Mouse (Mus musculus) retina, embryonic 14.5 days (tissue): ENCODE data around the gene Kpna2.
A peak's percentile ranks its signal among the peaks of the same experiment; 100 is the strongest.
"Not testable (repeated sequence)": the region's sequence is repeated elsewhere in the genome, so short reads cannot be mapped to it uniquely, and the experiment has no call there.

ENCODE experiments used
- DNase-seq: peaks from one replicate; pipeline ENCODE4 v3.0.0-alpha.2; 2015; ENCODE audit warnings: low spot score

Gene Kpna2

GRCm38 (mm10) chr11:106999151-106999948, at the start of gene Kpna2:
Kpna2 (minus strand) TSS chr11:106999541.
- DNase-seq: peak; percentile 95

- DNase-seq: no peak
Observed at GRCm38 (mm10) chr11:107046766-107047620, 47.7 kb upstream of the Kpna2 start.

GRCm38 (mm10) chr11:107045546-107045945, 46.2 kb upstream of the Kpna2 start:
- no peak for DNase-seq

DNA sequence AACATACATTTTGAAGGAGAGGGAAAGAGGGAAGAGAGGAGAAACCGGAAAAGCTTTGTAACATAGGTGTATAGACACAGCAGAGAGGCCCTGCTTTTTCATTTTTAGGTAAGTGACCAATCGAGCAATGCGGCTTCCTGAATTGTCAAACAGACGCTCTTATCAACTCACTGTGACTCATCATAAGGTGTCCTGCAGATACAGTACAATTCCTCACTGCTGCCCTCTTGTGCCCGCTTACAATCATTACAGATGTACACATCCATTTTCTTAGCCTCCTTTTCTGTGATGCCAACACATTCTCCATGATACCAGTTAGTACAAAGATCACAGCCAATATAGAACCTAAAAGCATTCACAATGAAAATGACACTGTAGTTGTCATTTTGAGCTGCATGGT, 45.0 kb upstream of the Kpna2 start:
- peak; percentile 89 for DNase-seq

DNA sequence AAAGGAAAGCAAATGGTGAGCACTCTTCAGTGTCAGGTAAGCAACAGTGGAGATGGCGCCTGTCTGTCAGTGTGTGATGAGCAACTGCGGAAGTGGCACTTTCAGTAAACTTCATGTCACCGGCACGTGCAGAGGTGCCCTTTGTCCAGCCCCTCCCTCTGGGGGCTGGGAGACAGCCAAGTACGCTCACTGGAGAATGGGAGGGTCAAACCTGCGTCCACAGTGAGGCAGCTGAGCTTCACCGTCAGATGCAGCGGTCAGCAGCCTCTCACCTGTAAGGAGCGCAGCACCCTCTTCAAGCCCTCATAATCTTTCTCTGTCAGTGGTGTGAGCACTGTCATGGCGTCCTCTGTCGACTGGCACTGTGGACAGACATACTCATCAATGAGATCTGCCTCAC, 44.0 kb upstream of the Kpna2 start:
- DNase-seq: no peak

- DNase-seq: no peak
Observed at GRCm38 (mm10) chr11:107041396-107041795, 42.1 kb upstream of the Kpna2 start.

DNA sequence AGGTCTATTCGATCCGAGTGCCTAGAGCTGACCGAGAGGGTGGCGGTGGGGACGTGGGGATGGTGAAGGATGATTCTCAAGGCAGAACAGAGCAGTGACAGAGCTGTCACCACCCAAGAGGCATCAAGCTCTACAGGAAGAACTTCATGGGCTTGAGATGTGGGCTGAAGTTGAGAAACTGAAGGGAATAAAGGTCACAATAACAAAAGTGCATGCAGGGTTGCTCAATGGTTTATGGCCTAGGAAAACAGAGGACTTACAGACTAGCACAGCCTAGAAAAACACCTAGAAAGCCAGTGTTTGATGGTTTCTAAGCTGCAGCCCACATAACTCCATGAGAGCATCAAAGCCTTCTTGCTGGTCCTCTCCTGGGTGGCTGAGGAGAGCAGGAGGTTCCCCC, 40.1 kb upstream of the Kpna2 start:
- no peak for DNase-seq

GRCm38 (mm10) chr11:107034085-107034810, 34.9 kb upstream of the Kpna2 start:
- no peak for DNase-seq

- no peak for DNase-seq
Observed at GRCm38 (mm10) chr11:107031635-107032034, 32.3 kb upstream of the Kpna2 start.

DNA sequence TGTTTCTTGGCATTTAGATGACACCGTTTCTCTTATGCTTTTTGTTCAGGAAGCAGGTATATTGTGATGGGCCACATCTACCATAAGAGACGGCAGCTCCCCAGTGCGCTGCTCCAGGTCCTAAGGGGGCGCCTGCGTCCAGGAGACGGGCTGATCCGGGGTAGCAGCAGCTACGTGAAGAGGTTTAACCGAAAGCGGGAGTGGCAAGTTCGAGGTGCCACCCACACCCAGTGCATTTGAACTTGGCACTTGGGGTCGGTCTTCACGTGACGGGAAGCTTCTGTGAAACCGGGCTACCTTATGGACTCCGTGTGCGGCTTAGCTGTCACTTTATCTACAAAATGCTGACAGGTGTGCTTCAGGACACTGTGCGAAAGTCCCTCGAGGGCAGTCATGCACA, 30.2 kb upstream of the Kpna2 start:
- no peak for DNase-seq

DNA sequence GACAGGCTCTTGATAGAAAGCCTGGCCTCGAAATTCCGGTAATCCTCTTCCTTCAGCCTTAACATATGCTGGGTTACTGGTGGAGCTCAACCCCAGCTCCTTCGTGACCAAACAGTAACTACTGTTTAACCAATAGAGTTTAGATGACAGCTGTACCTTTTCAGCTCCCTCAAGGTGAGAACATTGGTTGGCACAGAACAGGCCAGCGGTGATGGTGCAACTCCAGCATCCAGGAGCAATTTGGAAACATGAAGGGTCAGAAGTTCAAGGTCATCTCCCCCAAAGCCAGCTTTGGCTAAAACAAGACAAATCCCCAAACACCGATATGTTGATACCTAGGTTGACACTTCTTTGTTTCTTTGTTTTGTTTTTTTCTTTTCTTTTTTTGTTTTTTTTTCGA, 29.4 kb upstream of the Kpna2 start:
- no peak for DNase-seq

GRCm38 (mm10) chr11:107028275-107028618, 28.9 kb upstream of the Kpna2 start:
- no peak for DNase-seq

DNA sequence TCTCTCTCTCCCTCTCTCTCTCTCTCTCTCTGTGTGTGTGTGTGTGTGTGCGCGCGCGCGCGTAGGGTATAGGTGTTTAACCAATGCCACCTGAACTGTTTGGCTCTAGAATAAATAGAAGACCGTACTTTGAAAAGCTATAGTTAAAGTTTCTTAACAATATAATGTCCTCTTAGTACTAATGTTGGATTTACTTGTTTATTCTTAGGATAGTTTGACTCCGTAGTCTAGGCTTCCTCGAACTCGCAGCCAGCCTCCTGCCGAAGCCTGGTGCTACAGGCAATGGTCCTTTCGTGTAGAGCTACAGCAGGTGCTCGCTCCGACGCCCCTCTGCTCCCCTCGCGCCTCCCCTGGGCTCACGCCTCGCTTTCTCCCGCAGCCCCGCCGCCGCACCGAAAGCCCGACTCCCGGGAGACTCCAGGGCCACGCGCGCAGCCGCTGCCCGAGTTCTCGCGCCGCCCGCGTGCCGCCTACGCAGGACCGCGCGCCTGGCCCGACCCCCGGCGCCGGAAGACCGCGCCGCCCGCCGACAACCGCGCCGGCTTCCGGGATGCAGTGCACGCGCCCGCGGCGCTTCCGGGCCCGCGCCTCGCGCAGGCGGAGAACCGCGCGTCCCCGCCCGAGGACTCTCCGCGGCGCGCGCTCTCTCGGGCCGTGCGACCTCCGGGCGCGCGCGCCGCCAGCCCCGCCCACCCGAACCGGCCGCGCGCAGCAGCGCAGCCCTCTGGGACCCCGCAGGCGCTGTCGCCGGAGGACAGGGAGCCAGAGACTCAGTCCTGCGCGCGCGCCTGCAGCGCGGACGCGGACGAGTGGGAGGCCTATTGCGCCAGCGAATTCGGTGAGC, 28.3 kb upstream of the Kpna2 start:
- DNase-seq: peak; percentile 93

GRCm38 (mm10) chr11:107026554-107027430, 27.5 kb upstream of the Kpna2 start:
- peak; percentile 65 for DNase-seq

DNA sequence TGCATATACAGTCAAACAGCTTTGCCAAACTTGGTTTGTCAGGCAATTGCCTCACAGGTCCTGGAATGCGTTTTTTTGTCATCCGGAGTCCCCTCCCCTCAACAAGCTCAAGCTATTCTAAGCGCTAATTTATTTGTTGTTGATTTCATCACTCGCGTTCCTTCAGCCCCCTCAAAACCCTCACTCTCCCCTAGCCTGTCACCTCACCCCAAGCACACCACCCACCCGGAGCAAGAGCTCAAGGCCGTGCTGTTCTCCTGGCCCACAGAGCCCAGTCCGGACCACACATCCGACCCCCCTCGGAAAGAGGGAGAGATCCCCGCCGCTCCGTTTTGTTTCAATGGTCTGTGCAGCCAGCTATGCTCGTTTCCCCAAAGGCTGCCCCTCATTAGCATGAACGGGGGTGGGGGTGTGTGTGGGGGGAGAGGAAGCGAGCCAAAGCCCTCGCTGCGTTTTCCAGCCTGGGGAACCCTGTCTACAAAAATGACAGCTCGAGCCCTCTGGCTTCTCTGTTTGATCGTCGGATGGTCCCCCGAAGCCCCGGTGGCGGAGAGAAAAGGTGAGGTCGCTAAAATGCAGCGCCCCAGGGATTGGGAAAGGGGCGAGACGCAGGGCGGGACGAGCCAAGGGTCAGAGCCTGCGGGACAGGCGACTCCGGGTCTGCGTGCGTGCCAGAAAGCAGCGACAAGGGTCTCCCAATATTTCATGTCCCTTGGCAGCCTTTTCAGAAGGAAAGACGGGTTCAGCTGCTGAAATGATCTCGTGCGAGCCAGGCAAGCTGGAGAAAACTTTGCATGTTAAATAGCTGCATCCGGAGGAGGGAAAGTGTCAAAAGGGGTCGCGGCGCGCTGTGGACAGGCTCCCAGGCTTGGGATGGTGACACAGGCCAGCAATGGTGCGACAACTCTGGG, 26.3 kb upstream of the Kpna2 start, which contains the start of gene 1810010H24Rik:
Gene 1810010H24Rik, plus strand, starts transcription at position 271 of the 911 bp plus-strand sequence.
- DNase-seq: peak; percentile 65

GRCm38 (mm10) chr11:107024406-107024805, 25.1 kb upstream of the Kpna2 start:
- DNase-seq: no peak

DNA sequence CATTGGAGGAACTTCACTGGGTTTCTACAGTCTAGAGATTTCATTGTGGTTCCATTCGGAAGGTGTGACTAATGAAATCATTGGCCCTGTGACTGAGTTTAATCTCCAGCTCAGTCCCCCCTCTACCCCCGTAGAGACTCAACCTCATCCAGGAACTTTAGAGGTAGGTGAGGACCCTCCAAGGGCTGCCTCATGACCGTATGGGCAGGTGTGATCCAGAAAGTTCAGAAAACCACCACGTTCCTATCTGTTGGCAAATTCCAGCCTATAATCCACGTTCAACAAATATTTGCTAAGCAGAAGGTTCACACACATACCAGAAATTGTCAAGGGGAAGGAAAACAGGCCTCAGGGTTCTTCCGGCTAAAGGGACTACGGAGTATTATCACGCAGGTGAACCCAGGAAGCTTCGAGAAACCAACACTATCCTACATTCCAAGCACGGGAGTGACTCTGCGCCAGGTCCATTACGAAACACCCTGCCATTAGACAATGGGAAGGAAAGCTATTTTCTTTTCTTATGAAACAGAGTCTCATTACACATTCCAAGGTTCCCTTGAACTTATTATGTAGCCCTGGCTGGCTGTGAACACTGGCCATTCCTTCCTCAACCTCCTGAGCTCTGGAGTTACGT, 22.8 kb upstream of the Kpna2 start:
- DNase-seq: no peak

GRCm38 (mm10) chr11:107019722-107020121, 20.4 kb upstream of the Kpna2 start:
- not testable (repeated sequence) for DNase-seq

DNA sequence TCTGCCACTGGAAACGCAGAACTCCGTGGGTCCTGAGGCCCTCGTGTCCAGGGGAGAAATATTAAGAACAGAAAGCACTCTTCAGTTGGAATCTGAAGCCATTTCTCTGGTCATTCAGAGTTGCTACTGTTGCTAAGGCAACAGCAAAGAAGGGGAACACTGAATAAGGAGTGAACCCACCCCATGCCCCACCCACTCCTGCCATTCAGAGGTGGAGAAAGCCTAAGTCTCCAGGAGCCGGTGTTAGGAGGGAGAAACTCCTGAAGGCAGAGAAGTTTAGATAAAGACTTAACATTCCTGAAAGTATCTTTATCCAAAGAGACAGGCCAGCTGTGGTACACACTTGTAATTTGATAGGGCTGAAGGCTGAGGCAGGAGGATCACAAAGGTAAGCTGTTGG, 20.0 kb upstream of the Kpna2 start:
- DNase-seq: no peak
